Mouse (Mus musculus): Measurements from ENCODE around the gene Cblb. TPM values are rescaled to one million over a fixed set of nuclear protein-coding genes. Genes with fewer than 3 reads are reported as not detected.
A peak's percentile ranks its signal among the peaks of the same experiment; 100 is the strongest.

Gene Cblb
- total RNA-seq, 2 experiments from 2014 or later: 40.0 to 43.8 TPM

GRCm38 (mm10) chr16:52069648-52070047 lies 38.6 kb downstream of the Cblb start:
- intact Hi-C loops (cut with DNase I): no loop called here
- no peak for DNase-seq

GRCm38 (mm10) chr16:52070128-52070527 lies 39.1 kb downstream of the Cblb start:
- intact Hi-C loops (cut with DNase I): no loop called here

GRCm38 (mm10) chr16:52071290-52071689 lies 40.3 kb downstream of the Cblb start:
- intact Hi-C loops (cut with DNase I): no loop called here
- no peak for DNase-seq

More at GRCm38 (mm10) chr16:52070128-52070527, 39.1 kb downstream of the Cblb start:
- DNase-seq: no peak

- DNase-seq: no peak
These were observed 40.8 kb downstream of the Cblb start for GRCm38 (mm10) chr16:52071766-52072209.

GRCm38 (mm10) chr16:52076652-52077051 lies 45.6 kb downstream of the Cblb start:
- intact Hi-C loops (cut with DNase I): no loop called here
- DNase-seq: peak; percentile 74

More at GRCm38 (mm10) chr16:52071766-52072209, 40.8 kb downstream of the Cblb start:
- intact Hi-C loops (cut with DNase I): no loop called here

- DNase-seq: no peak
- intact Hi-C loops (cut with DNase I): no loop called here
These were observed 46.9 kb downstream of the Cblb start for GRCm38 (mm10) chr16:52077901-52078300.

- peak; percentile 37 for DNase-seq
- intact Hi-C loops (cut with DNase I): no loop called here
These were observed 47.9 kb downstream of the Cblb start for GRCm38 (mm10) chr16:52078758-52079474.

- intact Hi-C loops (cut with DNase I): no loop called here
- DNase-seq: no peak
These were observed 48.4 kb downstream of the Cblb start for GRCm38 (mm10) chr16:52079475-52079823.

- no peak for DNase-seq
- intact Hi-C loops (cut with DNase I): no loop called here
These were observed 49.8 kb downstream of the Cblb start for GRCm38 (mm10) chr16:52080619-52081395.

GRCm38 (mm10) chr16:52081756-52082155 lies 50.7 kb downstream of the Cblb start:
- no peak for DNase-seq
- intact Hi-C loops (cut with DNase I): no loop called here

- intact Hi-C loops (cut with DNase I): no loop called here
These were observed 55.9 kb downstream of the Cblb start for GRCm38 (mm10) chr16:52086793-52087450.

GRCm38 (mm10) chr16:52089354-52089753 lies 58.3 kb downstream of the Cblb start:
- intact Hi-C loops (cut with DNase I): no loop called here
- no peak for DNase-seq

More at GRCm38 (mm10) chr16:52086793-52087450, 55.9 kb downstream of the Cblb start:
- no peak for DNase-seq

GRCm38 (mm10) chr16:52090899-52091298 lies 59.9 kb downstream of the Cblb start:
- DNase-seq: no peak
- intact Hi-C loops (cut with DNase I): no loop called here

- intact Hi-C loops (cut with DNase I): no loop called here
- no peak for DNase-seq
These were observed 62.6 kb downstream of the Cblb start for GRCm38 (mm10) chr16:52093325-52094253.

GRCm38 (mm10) chr16:52094735-52095459 lies 63.9 kb downstream of the Cblb start:
- intact Hi-C loops (cut with DNase I): no loop called here
- no peak for DNase-seq

GRCm38 (mm10) chr16:52095643-52096042 lies 64.6 kb downstream of the Cblb start:
- DNase-seq: no peak
- intact Hi-C loops (cut with DNase I): no loop called here

- intact Hi-C loops (cut with DNase I): no loop called here
- DNase-seq: no peak
These were observed 69.4 kb downstream of the Cblb start for GRCm38 (mm10) chr16:52100466-52100865.

- no peak for DNase-seq
- intact Hi-C loops (cut with DNase I): no loop called here
These were observed 73.6 kb downstream of the Cblb start for GRCm38 (mm10) chr16:52104608-52105007.

GRCm38 (mm10) chr16:52107836-52108235 lies 76.8 kb downstream of the Cblb start:
- DNase-seq: no peak
- intact Hi-C loops (cut with DNase I): no loop called here

- intact Hi-C loops (cut with DNase I): no loop called here
- DNase-seq: no peak
These were observed 83.4 kb downstream of the Cblb start for GRCm38 (mm10) chr16:52114473-52114872.

Data from left cerebral cortex, postnatal 4 days (tissue).